Mouse (Mus musculus): ENCODE results near the gene Ccdc177.

DNA sequence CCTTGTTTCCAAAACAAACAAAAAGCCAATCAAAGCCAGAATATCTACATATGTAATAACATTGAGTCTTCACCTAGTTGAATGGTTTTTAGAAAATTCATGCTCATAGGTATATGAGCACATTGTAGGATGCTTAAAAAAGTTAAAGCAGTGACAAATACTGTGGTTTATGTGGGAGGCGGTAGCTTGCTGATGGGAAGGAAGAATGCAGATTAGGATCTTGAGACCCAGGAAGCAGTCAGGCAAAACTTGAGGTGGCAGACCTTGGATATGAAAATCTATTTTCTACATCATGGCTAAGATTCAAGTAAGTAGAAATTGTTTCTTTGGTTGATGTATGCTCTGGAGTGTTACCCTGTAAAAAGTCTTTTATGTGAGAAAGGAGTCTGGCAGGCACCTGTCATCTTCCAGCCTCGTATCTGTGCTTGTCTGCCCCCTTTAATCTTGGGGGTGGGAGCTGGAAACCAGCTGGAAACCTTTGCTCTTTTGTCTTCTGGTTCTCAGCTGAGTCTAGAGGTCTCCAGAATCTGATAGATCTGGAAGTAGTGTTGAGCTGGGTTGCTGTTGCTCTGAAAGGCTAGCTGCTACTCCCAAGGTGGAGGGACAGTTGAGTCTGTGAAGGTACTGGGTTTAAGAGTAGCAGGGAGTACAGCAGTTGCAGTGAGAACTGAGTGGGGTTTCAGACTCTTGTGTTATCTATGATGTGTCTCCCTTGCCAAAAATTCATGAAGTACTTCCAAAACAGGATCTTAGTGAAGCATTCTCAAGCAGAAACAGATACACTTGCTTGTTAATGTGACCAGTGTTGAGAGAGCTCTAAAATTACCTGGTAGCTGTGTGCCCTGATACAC, 34.7 kb upstream of the Ccdc177 start:
- TF ChIP-seq POLR2A (IDR thresholded peaks at IDR 0.05; ENCODE audit: borderline replicate concordance, low read depth, low read length) (no peak), CTCF (IDR thresholded peaks at IDR 0.05; ENCODE audit: low read depth, low read length) (no peak)
